Mouse (Mus musculus) C2C12 (cell line): ENCODE measurements at regions not wholly inside any gene's neighbourhood (a gene's known extent, or its start where the extent isn't known, plus 50 kb on each side); places are given as distances from the start of the nearest gene placed in this dataset.
A peak's percentile ranks its signal among the peaks of the same experiment; 100 is the strongest.

Experiments used
- H3K27me3 ChIP-seq: one replicate; pipeline ENCODE4 v1.6.1; 2011; ENCODE audit not compliant: control insufficient read depth, insufficient read depth, insufficient read length
- H3K36me3 ChIP-seq: one replicate; pipeline ENCODE4 v1.6.1; 2011; ENCODE audit not compliant: control insufficient read depth, insufficient read depth
- H3K4me3 ChIP-seq: one replicate; pipeline ENCODE4 v1.5.1; 2011; ENCODE audit warnings: mild to moderate bottlenecking, control low read depth; ENCODE audit not compliant: poor library complexity, insufficient read depth, severe bottlenecking
- H3K79me2 ChIP-seq: one replicate; pipeline ENCODE4 v1.6.1; 2011; ENCODE audit not compliant: control insufficient read depth, insufficient read depth
- H3K79me3 ChIP-seq: one replicate; pipeline ENCODE4 v1.6.1; 2011; ENCODE audit warnings: low read depth, control low read depth
- H3ac ChIP-seq: one replicate; pipeline ENCODE3; 2011; ENCODE audit warnings: low read depth; ENCODE audit not compliant: control insufficient read depth, insufficient read length
- CEBPB ChIP-seq: IDR thresholded peaks from one replicate; pipeline ENCODE4 v1.6.1; 2011; ENCODE audit warnings: low read depth, mild to moderate bottlenecking, control low read depth, moderate library complexity
- CTCF ChIP-seq: IDR thresholded peaks from one replicate; pipeline ENCODE4 v1.5.1; 2011; ENCODE audit not compliant: control insufficient read depth, insufficient read depth, insufficient read length
- FOSL1 ChIP-seq: IDR thresholded peaks from one replicate; pipeline ENCODE4 v1.8.0; 2011; ENCODE audit warnings: mild to moderate bottlenecking, low read length; ENCODE audit not compliant: poor library complexity, insufficient read depth, severe bottlenecking
- MAX ChIP-seq: IDR thresholded peaks from one replicate; pipeline ENCODE4 v1.6.1; 2011; ENCODE audit warnings: mild to moderate bottlenecking, control low read depth
- MYOD1 ChIP-seq: IDR thresholded peaks from one replicate; pipeline ENCODE4 v1.6.1; 2011; ENCODE audit warnings: low read depth; ENCODE audit not compliant: control insufficient read depth, insufficient read length
- MYOG ChIP-seq: IDR thresholded peaks from one replicate; pipeline ENCODE4 v1.6.1; 2011; ENCODE audit not compliant: control insufficient read depth, insufficient read length; ENCODE audit errors: extremely low read depth
- USF1 ChIP-seq: IDR thresholded peaks from one replicate; pipeline ENCODE4 v1.6.1; 2011; ENCODE audit warnings: low read depth, mild to moderate bottlenecking, control low read depth, moderate library complexity

- no peak overlapping the region for H3K4me3 ChIP-seq
These were observed 191.8 kb upstream of the Dapk1 start for GRCm38 (mm10) chr13:60409706-60410502.

GRCm38 (mm10) chr13:60416024-60416423 is 185.7 kb upstream of the Dapk1 start:
- TF ChIP-seq USF1, result no peak
- no peak for TF ChIP-seq CEBPB
- no peak for TF ChIP-seq MYOG
- peak; percentile 55 for TF ChIP-seq MAX
- TF ChIP-seq MYOD1, result peak; percentile 95
- no peak for TF ChIP-seq CTCF
- TF ChIP-seq FOSL1, result peak; percentile 89
- Histone ChIP-seq H3K79me3 (no peaks in the 10 kb centered on the region), H3K79me2 (no peaks in the 10 kb centered on the region)

More at GRCm38 (mm10) chr13:60409706-60410502, 191.8 kb upstream of the Dapk1 start:
- H3K79me3 ChIP-seq, result no peaks in the 10 kb centered on the region
- H3K36me3 ChIP-seq, result no peaks in the 10 kb centered on the region
- H3ac ChIP-seq, result no peak overlapping the region
- no peaks in the 10 kb centered on the region for H3K79me2 ChIP-seq
- TF ChIP-seq MYOD1 (peak; percentile 70), FOSL1 (no peak), MAX (peak; percentile 93), CTCF (no peak), CEBPB (peak; percentile 54)
- H3K27me3 ChIP-seq, result no peaks in the 10 kb centered on the region

GRCm38 (mm10) chr13:60417015-60417414 is 184.7 kb upstream of the Dapk1 start:
- H3K36me3 ChIP-seq, result no peaks in the 10 kb centered on the region
- H3K4me3 ChIP-seq, result no peak overlapping the region
- no peaks in the 10 kb centered on the region for H3K27me3 ChIP-seq
- no peaks in the 10 kb centered on the region for H3K79me3 ChIP-seq
- no peak overlapping the region for H3ac ChIP-seq
- H3K79me2 ChIP-seq, result no peaks in the 10 kb centered on the region
- TF ChIP-seq CTCF, result no peak
- no peak for TF ChIP-seq MYOG
- no peak for TF ChIP-seq CEBPB
- no peak for TF ChIP-seq MAX
- TF ChIP-seq USF1, result no peak
- TF ChIP-seq FOSL1, result no peak
- no peak for TF ChIP-seq MYOD1

More at GRCm38 (mm10) chr13:60416024-60416423, 185.7 kb upstream of the Dapk1 start:
- no peaks in the 10 kb centered on the region for H3K36me3 ChIP-seq
- no peak overlapping the region for H3K4me3 ChIP-seq
- no peaks in the 10 kb centered on the region for H3K27me3 ChIP-seq
- H3ac ChIP-seq, result no peak overlapping the region

- no peak overlapping the region for H3K4me3 ChIP-seq
- no peaks in the 10 kb centered on the region for H3K79me2 ChIP-seq
- H3ac ChIP-seq, result no peak overlapping the region
- TF ChIP-seq USF1 (no peak), CTCF (no peak), MYOG (no peak), FOSL1 (no peak), MAX (no peak), MYOD1 (no peak), CEBPB (no peak)
- H3K27me3 ChIP-seq, result no peaks in the 10 kb centered on the region
- no peaks in the 10 kb centered on the region for H3K79me3 ChIP-seq
- H3K36me3 ChIP-seq, result no peaks in the 10 kb centered on the region
These were observed 184.2 kb upstream of the Dapk1 start for GRCm38 (mm10) chr13:60417436-60418158.

- Histone ChIP-seq H3ac (no peak overlapping the region), H3K79me3 (no peaks in the 10 kb centered on the region), H3K36me3 (no peaks in the 10 kb centered on the region), H3K27me3 (no peaks in the 10 kb centered on the region), H3K4me3 (no peak overlapping the region), H3K79me2 (no peaks in the 10 kb centered on the region)
- no peak for TF ChIP-seq MAX
- TF ChIP-seq CTCF, result no peak
- TF ChIP-seq MYOG, result no peak
- TF ChIP-seq MYOD1, result no peak
- no peak for TF ChIP-seq FOSL1
- no peak for TF ChIP-seq USF1
- no peak for TF ChIP-seq CEBPB
These were observed 181.4 kb upstream of the Dapk1 start for GRCm38 (mm10) chr13:60420386-60420785.
